Mouse (Mus musculus) E14TG2a.4 (cell line): ENCODE measurements around the gene Cnn1.

Experiments
- H3K27me3 ChIP-seq: 2 replicates; pipeline ENCODE4 v1.6.1; 2014; ENCODE audit warnings: low read length, control low read depth; ENCODE audit not compliant: insufficient read depth
- H3K36me3 ChIP-seq: 2 replicates; pipeline ENCODE4 v1.6.1; 2014; ENCODE audit warnings: low read length, control low read depth; ENCODE audit not compliant: insufficient read depth
- H3K4me1 ChIP-seq: replicated peaks from 2 replicates; pipeline ENCODE4 v1.6.1; 2014; ENCODE audit warnings: low read depth, low read length, control low read depth
- H3K4me3 ChIP-seq: replicated peaks from 2 replicates; pipeline ENCODE4 v1.5.1; 2014; ENCODE audit warnings: mild to moderate bottlenecking, low read length
- H3K9me3 ChIP-seq: 2 replicates; pipeline ENCODE4 v1.6.1; 2014; ENCODE audit warnings: low read length, control low read depth
- CTCF ChIP-seq: conservative IDR thresholded peaks from 2 replicates; pipeline ENCODE4 v1.5.1; 2014; ENCODE audit warnings: low read length
- NANOG ChIP-seq: IDR thresholded peaks from 2 replicates; pipeline ENCODE4 v1.6.1; 2014; ENCODE audit warnings: borderline replicate concordance, low read length, mixed read lengths
- POU5F1 ChIP-seq: IDR thresholded peaks from 2 replicates; pipeline ENCODE4 v1.6.1; 2014; ENCODE audit warnings: low read length, borderline replicate concordance

Cnn1 gene

DNA sequence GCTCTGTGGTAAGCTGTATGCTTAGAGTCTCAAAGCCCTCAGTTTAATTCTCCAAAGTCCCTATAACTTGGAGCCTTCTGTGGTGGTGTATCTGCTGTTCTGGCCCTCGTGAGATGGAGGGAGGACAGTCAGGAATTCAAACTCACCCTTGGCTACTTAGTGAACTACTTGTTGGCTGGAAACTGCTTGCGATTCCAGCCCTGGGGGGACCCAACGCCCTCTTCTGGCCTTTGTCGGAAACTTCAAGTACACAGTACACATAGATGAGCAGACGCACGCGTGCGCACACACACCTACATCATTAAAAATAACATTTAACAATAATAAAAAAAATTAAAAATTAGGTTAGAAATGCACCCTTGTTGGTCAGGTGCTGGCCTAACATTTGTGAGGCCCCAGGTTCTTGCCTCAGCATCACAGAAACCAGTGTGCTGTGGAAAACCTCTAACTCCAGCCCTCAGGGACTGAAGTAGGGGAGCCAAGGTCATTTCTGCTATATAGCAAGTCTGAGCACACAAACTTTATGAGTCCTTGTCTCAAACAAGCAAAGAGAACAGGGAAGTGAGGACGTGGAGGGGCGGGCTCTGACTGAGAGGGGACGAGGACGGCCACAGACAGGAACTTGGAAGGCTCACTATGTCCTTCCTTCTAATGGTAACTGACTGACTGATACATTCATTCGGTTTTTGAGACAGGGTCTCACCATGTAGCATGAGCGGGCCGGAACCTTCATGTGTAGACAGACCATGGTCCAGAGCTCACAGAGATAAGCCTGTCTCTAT is 26.4 kb downstream of the Cnn1 start:
- no peak for TF ChIP-seq POU5F1
- TF ChIP-seq CTCF = peak; percentile 40
- no peak for TF ChIP-seq NANOG
- Histone ChIP-seq H3K4me3 (no peak overlapping the region), H3K4me1 (peaks cover 49% of the 10 kb centered on the region), H3K9me3 (no peaks in the 10 kb centered on the region), H3K36me3 (peaks cover 27% of the 10 kb centered on the region), H3K27me3 (peaks cover 33% of the 10 kb centered on the region)

- TF ChIP-seq NANOG (no peak), CTCF (no peak), POU5F1 (no peak)
- Histone ChIP-seq H3K4me3 (peak overlapping the region; percentile 83), H3K4me1 (peaks cover 78% of the 10 kb centered on the region), H3K9me3 (no peaks in the 10 kb centered on the region), H3K27me3 (peaks cover 59% of the 10 kb centered on the region), H3K36me3 (peaks cover 27% of the 10 kb centered on the region)
These were observed 32.4 kb downstream of the Cnn1 start for GRCm38 (mm10) chr9:22131226-22131981.

GRCm38 (mm10) chr9:22132220-22132619 is 33.2 kb downstream of the Cnn1 start:
- TF ChIP-seq NANOG = no peak

GRCm38 (mm10) chr9:22134246-22134890 is 35.4 kb downstream of the Cnn1 start:
- Histone ChIP-seq H3K4me1 (peaks cover 77% of the 10 kb centered on the region), H3K4me3 (no peak overlapping the region), H3K36me3 (peaks cover 6% of the 10 kb centered on the region), H3K27me3 (peaks cover 49% of the 10 kb centered on the region), H3K9me3 (peaks cover 10% of the 10 kb centered on the region)
- no peak for TF ChIP-seq POU5F1

More at GRCm38 (mm10) chr9:22132220-22132619, 33.2 kb downstream of the Cnn1 start:
- Histone ChIP-seq H3K4me3 (peak overlapping the region; percentile 83), H3K27me3 (peaks cover 59% of the 10 kb centered on the region), H3K36me3 (peaks cover 20% of the 10 kb centered on the region), H3K9me3 (no peaks in the 10 kb centered on the region), H3K4me1 (peaks cover 78% of the 10 kb centered on the region)

- H3K9me3 ChIP-seq = peaks cover 18% of the 10 kb centered on the region
These were observed 36.1 kb downstream of the Cnn1 start for GRCm38 (mm10) chr9:22134988-22135643.

DNA sequence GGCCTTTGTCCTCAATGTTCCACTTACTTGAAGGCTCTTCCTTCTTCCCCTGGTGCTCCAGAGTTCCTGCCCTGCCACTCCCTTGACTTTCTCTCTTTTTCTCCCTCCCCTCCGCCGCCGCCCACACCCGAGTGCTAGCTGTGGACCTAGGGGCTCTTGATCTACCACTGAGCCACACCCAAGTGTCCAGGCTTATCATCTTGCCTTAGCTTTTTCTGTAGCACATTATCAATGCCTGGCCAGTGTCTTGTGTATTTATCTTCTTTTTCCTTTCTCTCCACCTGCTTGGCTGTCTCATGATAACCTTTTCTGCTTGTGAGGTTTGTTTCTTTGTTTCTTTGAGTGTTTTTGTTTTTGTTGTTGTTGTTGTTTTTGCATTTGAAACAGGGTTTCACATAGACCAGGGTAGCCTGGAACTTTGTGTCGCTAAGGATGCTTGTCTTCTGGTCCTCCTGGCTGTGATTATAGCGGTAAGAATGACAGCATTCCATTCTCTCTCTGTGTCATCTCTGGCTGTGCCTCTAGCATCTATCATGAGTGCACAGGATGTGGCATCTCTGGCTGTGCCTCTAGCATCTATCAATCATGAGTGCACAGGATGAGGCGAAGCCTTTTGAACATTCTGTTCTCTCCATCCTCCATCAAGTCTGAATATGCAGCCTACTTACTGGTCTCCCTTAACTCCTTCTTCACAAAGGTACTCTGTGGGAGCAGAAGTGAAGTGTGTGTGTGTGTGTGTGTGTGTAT is 36.8 kb downstream of the Cnn1 start, which contains the start of gene Acp5:
Gene Acp5, minus strand, starts transcription at position 68 of the 747 bp plus-strand sequence.
- peaks cover 62% of the 10 kb centered on the region for H3K4me1 ChIP-seq
- no peaks in the 10 kb centered on the region for H3K36me3 ChIP-seq
- H3K9me3 ChIP-seq = peaks cover 20% of the 10 kb centered on the region
- H3K4me3 ChIP-seq = no peak within 1 kb of the TSS
- peaks cover 39% of the 10 kb centered on the region for H3K27me3 ChIP-seq
- TF ChIP-seq POU5F1 (no peak), NANOG (no peak), CTCF (no peak)

More at GRCm38 (mm10) chr9:22134988-22135643, 36.1 kb downstream of the Cnn1 start:
- TF ChIP-seq NANOG = no peak
- no peak for TF ChIP-seq CTCF
- no peak for TF ChIP-seq POU5F1
- Histone ChIP-seq H3K4me1 (peaks cover 69% of the 10 kb centered on the region), H3K4me3 (no peak overlapping the region), H3K36me3 (no peaks in the 10 kb centered on the region), H3K27me3 (peaks cover 42% of the 10 kb centered on the region)

DNA sequence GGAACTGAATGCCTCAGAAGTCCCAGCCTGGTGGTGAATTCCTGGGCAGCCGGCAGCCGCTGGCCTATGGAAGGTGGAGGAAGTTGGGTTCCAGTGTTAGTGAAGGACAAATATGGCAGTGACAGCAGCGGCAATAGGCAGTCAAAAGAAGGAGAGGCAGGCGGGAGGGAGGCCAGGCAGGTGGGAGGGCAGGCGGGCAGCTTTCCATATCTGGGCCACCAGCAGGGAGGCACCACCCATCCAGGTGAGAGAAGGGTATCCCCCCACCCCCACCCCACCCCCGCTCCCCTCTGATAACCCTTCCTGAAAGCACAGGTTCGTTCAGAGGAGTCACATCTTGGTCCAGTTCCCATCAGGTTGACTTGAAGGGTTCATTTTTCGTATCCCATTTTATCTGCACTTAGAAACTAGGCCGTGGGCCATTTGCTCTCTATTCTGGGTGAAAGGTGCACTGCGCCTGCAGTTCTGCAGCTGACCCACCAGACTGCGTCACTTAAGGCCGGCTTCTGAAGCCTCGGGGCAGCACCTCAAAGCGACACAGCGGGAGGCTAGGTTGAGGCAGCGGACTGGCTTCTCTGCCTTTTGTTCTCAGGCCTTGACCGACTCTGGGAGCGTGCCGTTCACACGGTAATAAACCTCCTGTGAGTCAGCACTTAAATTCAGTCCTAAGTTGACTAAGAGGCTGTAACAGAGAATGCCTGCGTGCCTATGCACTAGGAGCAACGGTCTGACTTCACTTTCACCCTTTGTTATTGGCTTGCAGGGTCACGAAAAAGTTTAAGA is 37.9 kb downstream of the Cnn1 start:
- no peak for TF ChIP-seq POU5F1
- peak; percentile 78; the same call in 1 of the 2 replicates for TF ChIP-seq NANOG
- Histone ChIP-seq H3K36me3 (no peaks in the 10 kb centered on the region), H3K27me3 (peaks cover 37% of the 10 kb centered on the region), H3K4me3 (0 out of 2 replicates have a peak overlapping the region, but pooled peaks have one; percentile 5), H3K4me1 (peaks cover 52% of the 10 kb centered on the region), H3K9me3 (peaks cover 20% of the 10 kb centered on the region)
